Mouse (Mus musculus) E14TG2a.4 (cell line): ENCODE measurements around the gene Umps.

Source experiments
- CTCF ChIP-seq: conservative IDR thresholded peaks from 2 replicates; pipeline ENCODE4 v1.5.1; 2014; ENCODE audit warnings: low read length
- NANOG ChIP-seq: IDR thresholded peaks from 2 replicates; pipeline ENCODE4 v1.6.1; 2014; ENCODE audit warnings: borderline replicate concordance, low read length, mixed read lengths
- POU5F1 ChIP-seq: IDR thresholded peaks from 2 replicates; pipeline ENCODE4 v1.6.1; 2014; ENCODE audit warnings: low read length, borderline replicate concordance

DNA sequence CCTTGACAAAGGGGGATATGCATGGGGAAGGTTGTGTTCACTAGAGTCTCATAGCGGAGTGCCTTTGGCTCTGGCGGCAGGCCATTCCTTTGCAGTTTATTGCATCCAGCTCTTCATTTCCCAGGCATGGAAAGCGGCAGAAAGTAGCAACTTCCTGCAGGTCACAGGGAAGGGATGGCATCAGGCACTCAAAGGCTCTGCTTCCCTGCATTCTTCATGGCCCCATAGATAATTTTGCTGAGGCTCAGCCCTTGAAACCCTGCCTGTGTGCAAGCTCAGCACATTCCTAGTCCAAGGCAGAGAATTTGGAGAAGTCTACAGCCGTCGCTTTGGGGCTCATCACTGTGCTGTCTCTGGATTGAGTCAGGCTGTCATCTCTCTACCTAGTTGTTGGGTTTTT, 49.4 kb downstream of the Umps start:
- no peak for TF ChIP-seq CTCF
- TF ChIP-seq POU5F1, result no peak
- no peak for TF ChIP-seq NANOG
